Mouse (Mus musculus): ENCODE measurements around the gene Rnf220. TPM values are rescaled to one million over a fixed set of nuclear protein-coding genes. Genes with fewer than 3 reads are reported as not detected.

Rnf220 gene
- total RNA-seq, 4 experiments from 2014 or later: 202 to 206 (median 204) TPM

GRCm38 (mm10) chr4:117346025-117346424 is 150.8 kb downstream of the Rnf220 start:
- no peak for DNase-seq (ENCODE audit: low spot score in 2 of 2)

- no peak for DNase-seq (ENCODE audit: low spot score in 2 of 2)
Measured at GRCm38 (mm10) chr4:117343385-117343784, 153.5 kb downstream of the Rnf220 start.

- no peak for DNase-seq (ENCODE audit: low spot score in 2 of 2)
Measured at GRCm38 (mm10) chr4:117342751-117343150, 154.1 kb downstream of the Rnf220 start.

GRCm38 (mm10) chr4:117341282-117341681 is 155.6 kb downstream of the Rnf220 start:
- DNase-seq (ENCODE audit: low spot score in 2 of 2): no peak

DNA sequence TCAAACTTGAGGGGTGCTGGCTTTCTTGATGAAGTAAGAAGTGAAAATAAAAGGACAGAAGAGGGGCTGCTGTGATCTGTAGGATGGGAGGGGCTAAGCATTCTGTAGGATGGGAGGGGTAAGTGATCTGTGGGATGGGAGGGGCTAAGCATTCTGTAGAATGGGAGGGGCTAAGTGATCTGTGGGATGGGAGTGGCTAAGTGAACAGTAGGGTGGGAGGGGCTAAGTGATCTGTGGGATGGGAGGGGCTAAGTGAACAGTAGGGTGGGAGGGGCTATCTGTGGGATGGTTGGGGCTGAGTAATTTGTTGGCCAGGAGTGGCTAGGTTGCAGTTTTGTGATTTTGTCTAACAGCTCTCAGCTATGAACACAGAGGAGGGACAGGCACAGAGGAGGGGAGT is 157.1 kb downstream of the Rnf220 start:
- DNase-seq (ENCODE audit: low spot score in 2 of 2): no peak

GRCm38 (mm10) chr4:117330836-117331475 is 165.9 kb downstream of the Rnf220 start:
- no peak for DNase-seq (ENCODE audit: low spot score in 2 of 2)

DNA sequence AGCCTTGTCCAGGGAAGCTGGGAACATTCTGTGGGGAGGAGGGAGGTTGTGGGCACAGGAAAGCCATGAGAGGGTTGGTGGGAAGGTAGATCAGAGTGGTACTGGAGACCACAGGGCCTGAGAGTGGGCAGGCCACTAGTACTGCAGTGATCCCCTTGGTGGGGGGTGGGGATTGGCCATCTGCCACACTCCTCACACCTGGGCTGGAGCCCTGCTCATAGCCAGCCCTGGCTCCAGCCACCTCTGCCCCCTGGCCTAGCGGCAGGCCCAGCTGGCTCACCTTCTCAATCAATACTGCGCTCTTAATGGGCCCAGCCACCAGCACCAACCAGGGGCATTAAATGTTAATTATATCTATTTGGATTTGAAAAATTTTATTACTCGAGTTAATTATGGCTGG is 166.7 kb downstream of the Rnf220 start:
- DNase-seq (ENCODE audit: low spot score in 2 of 2): no peak

DNA sequence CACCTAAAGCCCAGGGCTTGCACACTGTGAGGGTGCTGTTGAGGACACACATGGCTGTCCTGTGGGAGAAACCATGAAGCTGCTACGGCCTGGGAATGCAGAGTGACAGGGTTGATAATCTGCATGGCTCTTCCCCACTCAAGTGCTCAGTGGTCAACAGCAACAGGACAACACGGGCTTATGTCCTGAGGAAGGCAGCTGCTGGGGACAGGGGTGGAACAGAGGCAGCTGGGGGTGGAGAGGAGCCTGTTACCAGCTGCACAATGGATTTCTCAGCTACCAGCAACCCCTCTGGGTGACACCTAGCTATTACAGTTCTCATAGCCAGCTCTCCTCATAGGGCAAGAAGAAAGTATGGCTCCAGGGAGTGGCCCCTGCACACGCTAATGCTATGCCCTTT is 169.9 kb downstream of the Rnf220 start:
- DNase-seq (ENCODE audit: low spot score in 2 of 2): no peak

DNA sequence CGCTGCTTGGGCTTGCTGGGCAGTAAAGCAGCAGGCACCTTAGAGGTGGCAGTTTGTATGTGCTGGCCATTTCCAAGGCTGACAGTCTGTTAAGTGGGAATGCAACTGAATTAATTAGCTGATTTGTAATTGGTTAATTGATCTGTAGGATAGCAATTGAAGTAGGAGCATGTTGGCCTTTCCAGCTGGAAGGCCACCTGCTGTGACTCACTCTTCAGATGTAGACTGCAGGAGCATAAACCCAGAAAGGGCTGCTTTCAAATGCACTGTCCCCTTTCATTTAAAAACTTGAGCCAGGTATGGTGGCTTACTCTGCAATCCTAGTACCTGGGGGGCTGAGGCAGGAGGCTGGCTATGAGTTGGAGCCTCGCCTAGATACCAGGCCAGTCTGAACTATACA is 171.8 kb downstream of the Rnf220 start:
- no peak for DNase-seq (ENCODE audit: low spot score in 2 of 2)

GRCm38 (mm10) chr4:117323515-117324344 is 173.1 kb downstream of the Rnf220 start:
- DNase-seq (ENCODE audit: low spot score in 2 of 2): peak in 1 of 2 experiments; percentile 30

GRCm38 (mm10) chr4:117321011-117321410 is 175.8 kb downstream of the Rnf220 start:
- no peak for DNase-seq (ENCODE audit: low spot score in 2 of 2)

DNA sequence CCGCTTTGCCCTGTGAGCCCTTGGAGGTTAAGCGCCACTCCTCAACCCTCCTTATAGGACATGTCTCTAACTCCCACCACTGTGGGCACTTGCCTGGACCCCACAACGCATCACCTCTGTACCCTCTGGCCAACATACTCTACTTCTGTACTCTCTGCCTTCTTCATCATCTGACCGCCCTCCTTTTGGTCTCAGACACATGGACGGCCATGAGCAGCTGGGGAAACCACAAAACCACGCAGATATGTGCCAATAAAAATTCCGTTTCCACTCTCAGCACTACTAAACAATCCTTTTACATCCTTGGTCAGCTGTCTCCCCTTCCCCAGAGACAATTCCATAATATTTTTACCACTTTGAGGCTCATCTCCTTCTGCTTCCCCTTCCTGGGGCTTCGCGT is 178.3 kb downstream of the Rnf220 start:
- DNase-seq (ENCODE audit: low spot score in 2 of 2): no peak

DNA sequence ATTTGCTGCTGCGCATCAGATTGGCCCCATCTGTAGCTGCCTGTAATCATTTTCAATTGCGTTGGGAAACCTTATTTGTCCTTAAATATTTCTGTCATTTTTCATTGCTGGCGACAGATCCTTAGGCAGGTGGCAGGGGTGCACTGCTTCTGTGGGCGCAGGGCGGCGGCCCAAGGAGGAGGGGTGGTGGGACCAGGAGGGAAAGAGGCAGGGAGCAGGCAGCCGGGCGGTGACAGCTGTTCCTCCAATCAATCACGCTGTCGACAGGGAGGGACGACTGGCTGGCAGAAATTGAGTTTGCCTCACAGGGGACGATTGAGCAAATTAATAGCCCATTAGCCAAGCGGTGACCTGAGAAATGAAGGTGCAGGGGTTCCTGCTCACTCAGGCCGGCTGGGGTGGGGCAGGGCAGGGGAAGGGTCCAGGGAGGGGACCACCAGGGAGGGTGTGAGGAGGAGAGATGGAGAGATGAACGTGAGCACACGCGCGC is 179.1 kb downstream of the Rnf220 start:
- DNase-seq (ENCODE audit: low spot score in 2 of 2): no peak

- no peak for DNase-seq (ENCODE audit: low spot score in 2 of 2)
Measured at GRCm38 (mm10) chr4:117316800-117317199, 180.1 kb downstream of the Rnf220 start.

DNA sequence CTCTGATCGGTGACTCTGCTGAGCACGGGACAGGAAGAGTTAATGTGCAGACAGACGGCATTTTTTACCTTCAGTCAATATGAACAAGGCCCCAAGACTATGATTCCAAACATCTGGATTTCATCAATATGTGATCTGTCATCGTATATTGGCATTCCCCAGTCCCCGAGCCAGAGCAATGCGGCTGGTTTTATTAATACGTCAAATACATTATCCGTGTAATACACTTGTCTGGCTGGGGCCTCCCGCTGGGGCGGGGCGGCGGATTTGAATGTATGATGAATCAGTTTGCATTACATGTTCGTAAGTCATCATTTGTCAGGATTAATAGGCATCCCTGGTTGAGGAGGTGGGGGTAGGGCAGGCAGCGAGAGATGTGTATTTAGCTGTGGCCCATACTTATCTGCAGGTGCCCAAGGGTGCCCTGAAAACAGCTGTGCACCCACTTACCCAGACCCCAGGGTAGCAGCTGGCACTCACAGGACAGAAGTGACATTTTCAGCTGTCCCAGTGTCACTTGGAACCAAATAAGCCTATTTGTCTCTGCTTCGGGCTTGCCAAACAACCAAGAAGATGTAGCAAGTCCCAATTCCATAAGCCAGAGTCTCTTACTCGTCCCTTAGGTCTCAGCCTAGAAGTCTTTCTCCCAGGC is 181.9 kb downstream of the Rnf220 start:
- DNase-seq (ENCODE audit: low spot score in 2 of 2): no peak

DNA sequence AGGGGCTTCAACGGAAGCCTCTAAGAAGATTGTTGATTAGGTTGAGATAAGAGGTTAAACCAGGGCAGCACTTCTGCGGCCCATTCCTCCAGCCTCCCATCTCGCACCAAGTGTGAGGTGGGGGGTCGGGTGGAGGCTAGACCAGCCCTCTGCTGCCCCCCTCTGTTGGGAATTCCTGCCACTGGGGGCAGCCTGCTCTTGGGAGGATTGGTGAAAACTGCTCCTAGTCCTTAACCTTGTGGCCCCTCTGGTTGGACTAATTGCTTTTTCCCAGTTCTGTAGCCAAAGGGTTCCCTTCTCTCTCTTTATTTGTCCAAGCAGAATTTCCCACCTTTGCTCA is 183.8 kb downstream of the Rnf220 start:
- no peak for DNase-seq (ENCODE audit: low spot score in 2 of 2)

- DNase-seq (ENCODE audit: low spot score in 2 of 2): no peak
Measured at GRCm38 (mm10) chr4:117312416-117313084, 184.3 kb downstream of the Rnf220 start.

GRCm38 (mm10) chr4:117311891-117312290 is 185.0 kb downstream of the Rnf220 start:
- DNase-seq (ENCODE audit: low spot score in 2 of 2): no peak

GRCm38 (mm10) chr4:117309427-117309826 is 187.4 kb downstream of the Rnf220 start:
- no peak for DNase-seq (ENCODE audit: low spot score in 2 of 2)

DNA sequence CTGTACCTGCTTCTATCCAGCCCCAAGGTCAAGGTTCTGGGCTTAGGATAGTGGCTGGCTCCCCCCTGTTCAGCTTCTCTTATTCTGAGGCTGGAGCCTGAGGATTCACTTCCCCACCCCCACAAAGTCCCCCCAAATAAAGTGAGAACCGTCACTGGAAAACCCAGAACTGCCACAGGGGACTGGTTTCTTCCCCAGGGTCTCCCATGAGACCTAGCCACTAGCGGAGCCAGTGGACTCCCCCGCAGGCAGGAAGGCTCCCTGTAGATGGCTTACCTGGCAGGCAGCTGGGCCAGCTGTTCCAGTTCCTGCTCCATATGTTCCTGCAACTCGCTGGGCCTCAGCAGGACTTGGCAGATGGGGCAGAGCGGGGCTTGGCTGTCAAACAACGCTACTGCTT is 189.6 kb downstream of the Rnf220 start:
- no peak for DNase-seq (ENCODE audit: low spot score in 2 of 2)

DNA sequence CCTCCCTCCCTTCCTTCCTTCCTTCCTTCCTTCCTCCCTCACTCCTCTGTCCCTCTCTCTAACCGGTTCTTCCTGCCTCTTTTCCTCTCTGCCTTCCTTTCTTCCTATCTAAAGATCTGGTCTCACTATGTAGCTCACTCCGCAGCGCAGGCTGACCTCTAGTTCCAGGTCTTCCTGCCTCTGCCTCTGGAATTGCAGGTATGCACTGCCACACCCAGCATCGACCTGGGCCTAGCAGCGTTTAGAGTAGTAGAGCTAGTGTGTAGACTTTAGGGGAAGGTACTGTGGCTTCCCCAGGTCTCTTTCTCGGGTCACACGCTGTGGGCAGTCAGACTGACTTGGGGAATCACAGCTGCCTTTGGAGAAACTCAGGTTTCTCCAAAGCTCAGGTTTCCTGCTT is 191.4 kb downstream of the Rnf220 start:
- no peak for DNase-seq (ENCODE audit: low spot score in 2 of 2)
